Mouse (Mus musculus): Measurements from ENCODE around the gene Mrps10.

DNA sequence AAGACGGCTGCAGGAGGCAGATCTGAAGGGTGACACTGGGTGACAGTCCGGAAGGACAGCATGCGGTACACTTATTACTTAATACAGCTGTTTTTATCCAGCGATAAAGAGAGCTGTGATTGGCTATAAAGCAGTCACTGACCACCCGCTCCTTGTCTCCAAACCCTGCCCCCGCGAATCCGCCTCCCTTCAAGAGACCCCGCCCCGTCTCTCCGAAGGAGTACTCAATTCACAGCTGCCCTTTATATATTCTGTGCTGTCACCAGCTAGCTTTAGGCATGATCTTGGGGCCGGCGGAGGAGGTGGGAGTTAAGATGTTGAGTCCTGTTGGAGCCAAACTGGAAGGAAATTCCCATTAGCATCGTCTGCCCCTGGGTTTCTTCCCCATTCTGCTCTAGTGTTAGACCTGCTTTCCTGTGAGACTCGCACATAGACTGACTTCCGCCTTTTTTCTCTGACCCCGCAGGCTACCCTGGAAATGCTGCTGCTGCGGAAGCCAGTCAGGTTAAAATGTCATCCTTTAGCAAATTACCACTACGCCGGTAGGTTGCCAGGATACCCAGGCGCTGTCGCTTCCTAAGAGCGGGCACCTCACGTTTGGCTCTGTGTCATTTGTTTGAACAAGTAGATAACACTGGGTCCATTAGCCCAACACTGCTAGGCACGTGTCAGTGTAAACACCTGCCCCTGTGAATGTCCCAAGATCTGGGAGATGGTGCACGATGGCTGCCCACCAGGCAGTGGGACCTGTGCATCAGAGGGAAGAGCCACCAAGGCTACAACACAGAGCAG lies 39.9 kb upstream of the Mrps10 start:
- TF ChIP-seq CTCF (IDR thresholded peaks at IDR 0.05; ENCODE audit: insufficient read depth, low read length) (no peak), POLR2A (IDR thresholded peaks at IDR 0.05; ENCODE audit: borderline replicate concordance, extremely low read depth, low read depth, low read length) (no peak)
